Mouse (Mus musculus): ENCODE measurements around the gene Tmem174. TPM values are rescaled to one million over a fixed set of nuclear protein-coding genes. Genes with fewer than 3 reads are reported as not detected.

The Tmem174 gene
- polyA plus RNA-seq, 1 experiment from 2014 or later = not detected

DNA sequence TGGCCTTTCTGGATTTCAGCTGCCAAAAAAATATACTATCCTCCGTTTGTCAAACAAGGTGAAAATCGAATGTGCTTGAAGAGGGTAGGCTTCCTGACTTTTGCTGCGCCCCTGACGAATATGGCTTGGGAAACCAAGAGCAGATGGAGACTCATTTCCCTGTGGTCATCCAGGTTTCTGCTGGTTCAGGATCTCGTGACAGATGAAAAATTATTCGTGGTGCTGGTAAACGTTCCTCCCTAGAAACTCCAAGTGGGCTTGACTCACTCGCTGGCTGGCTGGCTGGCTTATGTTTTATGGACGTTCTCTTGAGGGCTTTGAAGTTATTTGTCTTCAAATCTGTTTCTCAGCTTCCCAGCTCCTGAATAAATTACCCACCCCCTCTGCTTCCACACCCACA lies 47.6 kb downstream of the Tmem174 start:
- ATAC-seq (ENCODE audit: insufficient number of reproducible peaks, low FRiP score, low TSS enrichment, low read depth) = no peak
- Histone ChIP-seq H3K9me3 (no peaks in the 10 kb centered on the region), H3K36me3 (no peaks in the 10 kb centered on the region), H3K4me2 (peak overlapping the region; percentile 88), H3K27me3 (peaks cover 42% of the 10 kb centered on the region), H3K9ac (no peak overlapping the region), H3K4me3 (peak overlapping the region; percentile 47; the same call in 1 of the 2 replicates), H3K4me1 (peaks cover 36% of the 10 kb centered on the region), H3K27ac (no peak overlapping the region)
- 19% methylated on average over 9 of the region's 9 CpGs for WGBS

DNA sequence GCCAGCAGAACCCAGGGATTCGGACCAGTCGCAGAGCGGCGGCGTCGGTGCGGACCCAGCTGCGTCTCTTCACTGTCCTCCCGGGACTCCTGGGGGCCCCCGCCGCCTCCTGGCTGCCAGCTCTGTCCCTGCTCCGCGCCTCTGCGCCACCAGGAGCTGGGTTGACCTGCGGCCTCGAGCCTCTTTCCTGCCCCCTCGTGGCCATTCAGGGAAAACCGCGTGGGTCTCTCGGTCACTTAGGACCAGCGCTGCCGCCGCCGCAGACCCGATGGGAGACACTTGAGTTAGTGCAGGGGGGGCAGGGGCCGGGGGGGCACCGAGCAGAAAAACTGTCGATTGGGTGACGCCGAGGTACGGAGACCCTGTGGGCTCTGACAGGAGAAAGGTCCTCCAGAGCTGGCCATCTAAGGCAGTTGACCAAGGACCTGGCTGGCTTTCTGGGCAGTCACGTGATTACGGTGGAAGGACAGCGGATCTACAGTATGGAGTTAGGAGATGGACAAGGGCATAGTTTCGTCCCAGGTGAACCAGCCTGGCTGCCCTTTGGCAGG lies 48.2 kb downstream of the Tmem174 start:
- Histone ChIP-seq H3K4me1 (peaks cover 36% of the 10 kb centered on the region), H3K4me3 (peak overlapping the region; percentile 47), H3K9me3 (no peaks in the 10 kb centered on the region), H3K4me2 (peak overlapping the region; percentile 88), H3K27ac (no peak overlapping the region), H3K9ac (no peak overlapping the region), H3K36me3 (no peaks in the 10 kb centered on the region), H3K27me3 (peaks cover 47% of the 10 kb centered on the region)
- 1% methylated on average over 35 of the region's 35 CpGs for WGBS
- ATAC-seq (ENCODE audit: insufficient number of reproducible peaks, low FRiP score, low TSS enrichment, low read depth) = peak; percentile 66; the same call in 1 of the 2 replicates

- Histone ChIP-seq H3K9me3 (no peaks in the 10 kb centered on the region), H3K4me3 (peak overlapping the region; percentile 47), H3K36me3 (no peaks in the 10 kb centered on the region), H3K4me1 (peaks cover 36% of the 10 kb centered on the region), H3K9ac (no peak overlapping the region), H3K27me3 (peaks cover 52% of the 10 kb centered on the region), H3K27ac (no peak overlapping the region), H3K4me2 (peak overlapping the region; percentile 88)
- no peak for ATAC-seq (ENCODE audit: insufficient number of reproducible peaks, low FRiP score, low TSS enrichment, low read depth)
- 15% methylated on average over 12 of the region's 12 CpGs for WGBS
Measured at GRCm38 (mm10) chr13:98588480-98588879, 48.7 kb downstream of the Tmem174 start.

GRCm38 (mm10) chr13:98587639-98588038 lies 49.6 kb downstream of the Tmem174 start:
- no peak for ATAC-seq (ENCODE audit: insufficient number of reproducible peaks, low FRiP score, low TSS enrichment, low read depth)
- H3K4me3 ChIP-seq = no peak overlapping the region; the same call in 1 of the 2 replicates
- peaks cover 36% of the 10 kb centered on the region for H3K4me1 ChIP-seq
- H3K9me3 ChIP-seq = no peaks in the 10 kb centered on the region
- H3K4me2 ChIP-seq = peak overlapping the region; percentile 24; the same call in 1 of the 2 replicates
- 5% methylated on average over 14 of the region's 14 CpGs for WGBS
- H3K36me3 ChIP-seq = no peaks in the 10 kb centered on the region
- H3K27me3 ChIP-seq = peaks cover 55% of the 10 kb centered on the region
- H3K27ac ChIP-seq = 0 out of 2 replicates have a peak overlapping the region, but pooled peaks have one; percentile 22
- no peak overlapping the region for H3K9ac ChIP-seq

DNA sequence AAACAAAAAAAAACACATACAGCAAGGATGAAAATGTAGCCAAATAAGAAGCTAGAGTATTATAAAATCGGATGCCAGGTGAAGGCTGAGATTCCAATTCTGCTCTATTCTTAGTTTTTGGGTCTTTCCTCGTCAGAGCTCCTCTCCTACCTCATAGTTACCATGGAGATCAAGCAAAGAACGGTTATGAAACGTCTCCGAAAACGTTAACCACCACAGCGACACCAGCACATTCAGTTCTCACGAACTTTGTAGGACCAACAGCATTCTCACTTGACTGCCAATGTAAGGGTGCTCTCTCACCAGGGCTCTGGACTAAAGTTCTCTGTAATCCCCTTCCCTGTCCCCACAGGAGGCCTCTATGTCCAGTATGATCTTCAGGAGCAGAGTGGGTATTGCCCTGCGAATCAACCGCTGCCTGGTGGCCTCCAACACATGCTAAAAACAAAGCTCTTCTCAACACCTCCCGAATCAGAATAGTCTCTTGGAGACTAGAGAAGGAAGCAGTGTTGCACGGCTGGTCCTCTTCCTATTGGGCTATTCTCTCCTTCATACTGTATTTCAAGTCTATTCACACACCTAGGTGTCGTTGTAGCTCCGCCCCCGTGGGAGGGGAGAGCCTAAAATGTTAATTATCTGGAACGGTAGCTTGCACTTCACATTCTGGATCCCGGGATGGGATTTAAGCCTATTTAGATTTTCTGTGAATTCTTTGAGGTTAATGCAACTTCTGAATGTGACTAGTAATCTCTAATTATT lies 50.2 kb downstream of the Tmem174 start:
- no peaks in the 10 kb centered on the region for H3K36me3 ChIP-seq
- peaks cover 33% of the 10 kb centered on the region for H3K4me1 ChIP-seq
- H3K9me3 ChIP-seq = no peaks in the 10 kb centered on the region
- H3K4me2 ChIP-seq = no peak overlapping the region
- peaks cover 55% of the 10 kb centered on the region for H3K27me3 ChIP-seq
- H3K27ac ChIP-seq = no peak overlapping the region
- ATAC-seq (ENCODE audit: insufficient number of reproducible peaks, low FRiP score, low TSS enrichment, low read depth) = no peak
- H3K9ac ChIP-seq = no peak overlapping the region
- H3K4me3 ChIP-seq = no peak overlapping the region
- 27% methylated on average over 17 of the region's 17 CpGs for WGBS

Other genes with a start within 250 kb of the Tmem174 start
- 1.1 and 1.3 TPM in 2 replicates for gene Gm10320, start 145.4 kb downstream of the Tmem174 start, polyA plus RNA-seq (2015; fragmentation: Nextera tagmentation; extraction: Ambion mirVana)
- 0.17 TPM in 1 of 2 replicates, not detected in the other for gene Tmem171, start 57.4 kb upstream of the Tmem174 start, polyA plus RNA-seq (2015; fragmentation: Nextera tagmentation; extraction: Ambion mirVana)
- 29.3 and 32.4 TPM in 2 replicates for gene Fcho2, start 178.0 kb upstream of the Tmem174 start, polyA plus RNA-seq (2015; fragmentation: Nextera tagmentation; extraction: Ambion mirVana)